Mouse (Mus musculus) brain, embryonic 14.5 days (tissue): ENCODE results near the gene Cdkl5. TPM values are rescaled to one million over a fixed set of nuclear protein-coding genes. Genes with fewer than 3 reads are reported as not detected.
"Not testable (repeated sequence)": the region's sequence is repeated elsewhere in the genome, so short reads cannot be mapped to it uniquely, and the experiment has no call there.

ENCODE experiments used
- DNase-seq: peaks from one replicate; pipeline ENCODE4 v3.0.0-alpha.2; 2011; ENCODE audit warnings: low read depth
- CTCF ChIP-seq: fragments of 200-500 bp; IDR thresholded peaks from 2 replicates; pipeline ENCODE4 v1.5.1; 2012; ENCODE audit warnings: inconsistent platforms, mild to moderate bottlenecking, moderate library complexity, borderline replicate concordance; ENCODE audit not compliant: insufficient read depth, insufficient read length; ENCODE audit errors: extremely low read depth
- POLR2A ChIP-seq: fragments of 200-500 bp; IDR thresholded peaks from 2 replicates; pipeline ENCODE4 v1.6.1; 2012; ENCODE audit warnings: mild to moderate bottlenecking, inconsistent platforms, borderline replicate concordance; ENCODE audit not compliant: poor library complexity, insufficient read depth, insufficient read length, severe bottlenecking; ENCODE audit errors: extremely low read depth
- polyA plus RNA-seq: library from polyadenylated mRNA; depleted of rRNA; stranded (reverse); fragments of >200 nt; gene quantifications from 2 replicates; pipeline ENCODE4 v1.2.3, GENCODE M21; 2012; rRNA removed

The Cdkl5 gene
- polyA plus RNA-seq, 1 experiment: 6.9 TPM

DNA sequence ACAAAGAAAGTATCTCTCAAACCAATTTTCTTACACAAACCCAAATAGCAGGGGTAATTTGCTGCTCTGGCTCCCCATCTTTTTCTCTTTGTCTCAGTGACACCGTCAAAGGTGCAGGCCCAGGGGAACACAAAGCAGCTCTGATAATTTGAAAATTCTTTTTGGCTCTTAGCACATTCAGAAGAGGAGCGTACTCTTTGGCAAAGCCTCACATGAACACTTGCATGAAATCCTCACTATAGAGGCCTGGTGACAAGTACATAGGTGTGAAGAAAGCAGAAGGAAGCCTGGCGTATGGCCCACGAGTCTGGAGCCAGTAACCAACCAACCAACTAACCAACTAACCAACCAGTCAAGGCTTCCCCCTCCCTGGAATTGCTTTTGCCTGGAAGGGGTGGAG lies 199.6 kb downstream of the Cdkl5 start:
- TF ChIP-seq POLR2A (no peak), CTCF (no peak)
- DNase-seq: peak; percentile 40

DNA sequence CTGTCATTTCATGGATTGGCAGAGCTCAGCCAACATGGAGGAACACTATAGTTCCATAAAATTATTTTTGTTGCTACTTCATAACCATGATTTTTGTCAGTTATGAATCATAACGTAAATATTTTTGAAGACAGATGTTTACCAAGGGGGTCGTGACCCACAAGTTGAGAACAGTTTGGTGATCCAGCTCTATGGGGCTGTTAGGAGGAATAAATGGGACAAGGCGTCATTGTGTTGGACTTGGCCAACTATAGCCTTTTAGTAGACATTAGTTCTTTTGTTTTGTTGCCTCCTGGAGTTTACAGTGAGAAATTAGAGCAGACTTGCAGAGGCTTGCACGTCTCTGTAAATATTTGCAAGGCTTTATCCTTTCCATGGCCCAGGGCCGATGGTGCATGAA lies 212.2 kb downstream of the Cdkl5 start:
- no peak for TF ChIP-seq CTCF
- no peak for TF ChIP-seq POLR2A
- no peak for DNase-seq

DNA sequence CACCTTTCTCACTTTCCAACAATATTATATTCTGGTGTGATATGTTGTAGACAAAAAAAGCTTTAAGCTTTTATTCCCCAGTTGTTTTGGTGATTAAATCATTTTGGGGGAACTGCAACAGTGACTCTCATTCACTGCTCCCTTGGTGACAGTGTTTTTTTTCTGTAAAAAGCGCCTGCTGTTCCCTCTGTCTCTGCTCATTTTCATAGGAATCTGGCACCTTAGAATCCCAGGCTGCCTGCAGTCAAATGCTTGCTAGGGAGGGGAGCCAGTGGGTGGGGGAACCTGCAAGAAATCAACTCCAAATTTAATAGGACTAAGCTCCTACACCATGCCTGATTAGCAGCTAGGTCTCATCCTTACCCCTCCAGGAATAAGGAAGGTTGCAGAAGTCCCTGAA lies 221.5 kb downstream of the Cdkl5 start:
- DNase-seq: peak; percentile 35
- no peak for TF ChIP-seq POLR2A
- no peak for TF ChIP-seq CTCF

DNA sequence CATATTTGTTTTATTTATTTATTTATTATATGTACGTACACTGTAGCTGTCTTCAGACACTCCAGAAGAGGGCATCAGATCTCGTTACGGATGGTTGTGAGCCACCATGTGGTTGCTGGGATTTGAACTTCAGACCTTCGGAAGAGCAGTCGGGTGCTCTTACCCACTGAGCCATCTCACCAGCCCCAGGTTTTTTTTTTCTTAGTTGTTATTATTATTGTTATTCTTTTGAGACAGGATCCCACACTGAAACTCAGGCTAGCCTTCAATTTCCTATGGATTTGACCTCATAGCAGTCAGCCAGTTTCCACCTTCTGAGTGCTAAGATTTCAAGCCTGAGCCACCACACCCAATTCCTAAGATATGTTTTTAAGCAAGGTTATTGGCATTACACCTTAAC lies 224.9 kb downstream of the Cdkl5 start:
- not testable (repeated sequence) for DNase-seq

DNA sequence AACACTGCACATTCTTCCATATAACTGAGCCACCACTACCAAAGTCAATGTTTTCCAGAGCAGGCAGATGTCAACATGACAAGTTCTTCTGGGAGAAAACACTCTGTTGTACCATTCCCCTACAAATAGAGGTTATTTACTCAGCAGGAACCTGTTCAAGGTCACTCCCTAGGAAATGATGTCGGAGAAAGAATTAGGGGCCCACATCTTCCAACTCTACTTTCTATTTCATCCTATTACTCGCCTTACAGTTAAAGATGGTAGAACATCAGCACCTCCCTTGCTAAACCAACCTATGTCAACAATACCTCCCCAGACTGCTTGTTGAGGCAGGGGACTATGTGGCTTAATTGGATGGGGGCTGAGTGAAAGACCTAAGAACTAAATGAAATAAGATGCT lies 226.8 kb downstream of the Cdkl5 start, which contains the start of gene Rs1:
Rs1 (plus strand) TSS at position 301 of the 400 bp plus-strand sequence.
- TF ChIP-seq POLR2A (no peak), CTCF (no peak)
- DNase-seq: no peak

DNA sequence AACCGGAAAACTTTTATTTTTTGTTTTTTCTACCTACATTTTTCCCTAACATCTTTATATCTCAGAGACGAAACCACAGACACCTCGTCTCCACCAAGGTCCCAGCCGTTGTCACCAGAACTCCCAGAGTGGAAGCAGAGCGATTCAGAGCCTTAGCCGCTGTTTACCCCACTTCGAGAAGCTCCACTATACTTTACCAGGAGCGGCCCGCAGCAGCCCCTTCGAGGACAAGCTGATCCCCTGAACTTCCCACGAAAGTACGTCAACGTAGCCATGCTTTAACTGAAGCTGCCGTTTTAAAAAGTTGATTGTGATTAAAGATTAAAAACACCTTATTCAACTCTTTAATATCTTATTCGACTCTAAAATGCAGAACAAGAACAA lies 228.3 kb downstream of the Cdkl5 start:
- peak; percentile 70 for DNase-seq
- TF ChIP-seq POLR2A (no peak), CTCF (no peak)

DNA sequence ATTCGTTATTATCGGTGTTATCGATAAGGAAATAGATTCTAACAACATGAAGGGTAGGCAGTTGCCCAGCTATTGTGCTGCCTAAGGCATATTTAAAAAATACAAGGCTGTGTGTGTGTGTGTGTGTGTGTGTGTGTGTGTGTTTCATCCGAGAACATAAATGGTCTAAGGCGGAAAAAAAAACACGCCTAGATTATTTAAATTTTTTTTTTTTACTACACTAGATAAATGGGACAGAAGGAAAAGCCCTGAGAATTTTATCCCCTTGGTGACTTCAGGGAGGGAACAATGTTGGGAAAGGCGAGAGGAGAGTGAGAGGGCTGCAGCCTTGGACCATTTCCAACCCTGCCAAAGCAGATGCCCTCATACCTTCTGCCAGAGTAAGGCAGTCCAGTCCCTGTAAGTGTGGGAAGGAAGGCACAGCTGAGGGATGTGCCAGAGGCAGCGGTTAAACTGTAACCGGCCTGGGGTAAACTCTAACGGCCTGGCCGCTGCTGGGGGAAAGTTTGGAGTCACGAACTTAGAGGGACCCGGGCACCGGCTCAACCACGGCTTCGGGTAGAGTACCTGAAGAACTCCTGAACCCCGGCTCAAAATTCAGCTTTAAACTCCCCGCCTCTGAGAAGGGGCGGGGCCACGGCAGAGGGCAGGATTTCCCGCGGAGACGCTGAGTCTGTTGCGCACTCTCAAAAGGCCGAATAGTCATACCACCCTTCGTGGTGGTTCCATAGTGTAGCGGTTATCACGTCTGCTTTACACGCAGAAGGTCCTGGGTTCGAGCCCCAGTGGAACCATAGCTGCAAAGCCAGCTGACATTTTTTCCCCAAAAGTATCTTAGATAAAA lies 228.9 kb downstream of the Cdkl5 start:
- TF ChIP-seq POLR2A (no peak), CTCF (no peak)
- peak; percentile 89 for DNase-seq

DNA sequence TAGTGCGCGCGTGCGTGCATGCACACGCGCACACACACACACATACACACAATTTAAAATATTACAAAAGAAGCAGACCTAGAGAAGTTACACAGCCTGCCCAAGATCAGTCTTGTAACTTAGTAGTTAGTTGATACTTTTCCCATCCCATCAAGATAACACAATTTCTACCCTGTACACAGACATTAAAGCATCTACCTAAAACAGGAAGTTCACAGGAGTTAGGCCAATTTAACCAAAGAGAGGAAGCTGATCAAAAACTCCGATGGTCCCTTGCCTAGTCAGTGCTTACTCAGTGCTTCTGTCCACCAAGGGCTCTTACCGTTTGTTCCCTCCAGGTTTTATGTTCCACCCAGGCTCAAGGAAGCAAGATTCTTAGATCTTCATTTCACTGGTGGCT lies 243.7 kb downstream of the Cdkl5 start:
- no peak for DNase-seq
- TF ChIP-seq CTCF: no peak
- no peak for TF ChIP-seq POLR2A

DNA sequence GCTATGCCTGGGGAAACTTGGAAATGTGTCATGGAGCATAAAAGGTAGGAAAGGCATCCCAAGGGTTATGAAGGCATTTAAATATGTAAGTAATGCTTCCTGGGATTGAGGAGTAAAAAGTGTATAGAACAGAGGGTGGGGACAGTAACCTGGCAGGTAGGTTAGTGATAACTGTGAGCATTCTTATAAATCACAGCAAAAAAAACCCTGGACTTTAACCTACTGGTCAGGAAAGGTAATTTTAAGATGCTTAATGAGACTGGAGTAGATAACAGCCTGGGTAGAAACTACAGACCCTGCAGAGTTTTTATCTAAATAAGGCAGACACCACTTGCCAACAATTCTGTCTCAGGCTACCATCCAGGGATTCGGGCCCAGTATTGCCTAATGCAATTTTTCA lies 245.9 kb downstream of the Cdkl5 start:
- TF ChIP-seq CTCF (no peak), POLR2A (no peak)
- DNase-seq: no peak

DNA sequence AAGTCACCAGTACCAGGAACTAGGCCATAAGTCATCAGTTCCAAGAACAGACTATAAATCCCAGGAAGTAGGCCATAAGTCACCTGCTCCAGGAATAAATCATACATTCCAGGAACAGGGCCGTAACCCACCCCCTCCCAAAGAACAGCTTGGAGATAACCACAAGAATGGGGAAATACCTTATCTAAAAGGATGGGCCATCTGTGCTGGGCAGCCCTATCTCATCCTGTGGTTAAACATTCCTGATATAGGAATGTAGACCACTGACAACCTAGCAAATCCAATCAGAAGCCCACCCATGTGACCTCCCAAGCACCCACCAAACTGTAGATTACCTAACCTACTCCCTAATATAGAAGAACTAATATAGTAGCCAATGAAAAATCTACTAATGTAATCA lies 249.1 kb downstream of the Cdkl5 start:
- no peak for DNase-seq
- no peak for TF ChIP-seq CTCF
- TF ChIP-seq POLR2A: no peak

DNA sequence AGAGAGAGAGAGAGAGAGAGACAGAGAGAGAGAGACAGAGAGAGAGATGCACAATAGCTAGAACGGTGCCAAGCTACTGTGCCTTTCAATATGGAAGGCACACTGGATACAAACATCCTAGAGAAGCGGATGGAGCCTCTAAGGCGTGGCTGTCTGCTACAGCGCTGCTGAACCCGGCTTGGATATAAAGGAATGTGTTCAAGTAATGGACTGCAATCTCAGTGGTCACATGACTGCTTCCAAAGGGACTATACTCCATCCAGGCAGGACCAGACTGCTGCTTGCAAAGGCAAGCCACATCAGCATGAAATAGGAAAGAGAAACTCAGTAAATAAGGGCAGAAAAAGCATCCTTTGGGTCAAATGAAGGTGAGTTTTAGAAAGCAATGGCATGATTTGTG lies 258.9 kb downstream of the Cdkl5 start, which contains the start of gene Ppef1:
Ppef1 (minus strand) TSS at position 116 of the 400 bp plus-strand sequence.
- TF ChIP-seq POLR2A (no peak), CTCF (no peak)
- DNase-seq: no peak

Other genes with a start within 250 kb of the Cdkl5 start
- gene Rs1, start 226.7 kb downstream of the Cdkl5 start, polyA plus RNA-seq: 0.04 TPM in 1 of 2 replicates, not detected in the other
- gene Gja6, start 87.7 kb downstream of the Cdkl5 start, polyA plus RNA-seq: 0.39 and 0.64 TPM in 2 replicates
- gene Scml2, start 122.5 kb upstream of the Cdkl5 start, polyA plus RNA-seq: 4.8 and 5.0 TPM in 2 replicates